Mouse (Mus musculus): ENCODE measurements around the gene Nfkbie. TPM values are rescaled to one million over a fixed set of nuclear protein-coding genes. Genes with fewer than 3 reads are reported as not detected.

Gene Nfkbie
- total and polyA plus RNA-seq, 3 experiments = 78.7 to 136 (median 90.0) TPM

DNA sequence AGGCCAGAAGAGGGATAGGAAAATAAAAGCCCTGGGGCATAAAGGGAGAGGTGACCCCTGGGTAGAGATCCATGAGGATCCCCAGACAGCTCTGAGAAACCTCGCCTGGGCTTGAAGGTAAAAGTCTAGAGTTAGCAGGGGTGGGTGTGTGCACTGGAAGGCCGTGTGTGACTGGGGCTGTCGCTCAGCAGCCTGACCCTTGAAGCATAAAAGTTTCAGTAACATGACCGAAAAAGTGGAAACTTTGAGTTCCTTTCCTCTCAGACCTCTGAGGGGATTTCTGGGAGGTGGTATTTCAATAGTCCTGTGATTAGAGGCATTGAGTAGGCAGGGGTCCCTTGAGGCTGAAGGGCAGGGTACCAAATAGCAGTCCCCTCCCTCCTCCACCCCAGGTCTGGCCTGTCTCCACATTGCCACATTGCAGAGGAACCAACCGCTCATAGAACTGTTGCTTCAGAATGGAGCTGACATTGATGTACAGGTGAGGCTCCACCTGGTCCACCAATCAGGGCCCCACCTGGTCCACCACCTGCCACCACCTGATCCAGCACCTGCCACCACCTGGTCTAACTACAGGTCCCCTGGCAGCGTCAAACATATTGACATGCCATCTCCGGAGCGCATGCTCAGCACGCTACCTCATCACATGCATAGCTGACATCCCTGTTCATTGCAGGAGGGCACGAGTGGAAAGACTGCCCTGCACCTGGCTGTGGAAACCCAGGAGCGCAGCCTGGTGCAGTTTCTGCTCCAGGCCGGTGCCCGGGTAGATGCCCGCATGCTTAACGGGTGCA lies 4.4 kb downstream of the Nfkbie start (continued):
- TF ChIP-seq RAD21 (IDR thresholded peaks at IDR 0.05; ENCODE audit: low read depth, low read length) (no peak), MAX (IDR thresholded peaks at IDR 0.05; ENCODE audit: low read length) (peak; percentile 43; the same call in 1 of the 2 replicates), TCF12 (IDR thresholded peaks at IDR 0.05; ENCODE audit: low read depth, low read length) (peak; percentile 77), MXI1 (IDR thresholded peaks at IDR 0.05; ENCODE audit: low read depth, low read length) (peak; percentile 18; the same call in 1 of the 2 replicates), CHD2 (IDR thresholded peaks at IDR 0.05; ENCODE audit: low read length) (no peak; the same call in 1 of the 2 replicates), MAFK (IDR thresholded peaks at IDR 0.05; ENCODE audit: insufficient replicate concordance, low read length) (0 out of 2 replicates have a peak, but pooled peaks have one; percentile 7), NRF1 (IDR thresholded peaks at IDR 0.05; ENCODE audit: low read depth, low read length) (peak; percentile 78)

DNA sequence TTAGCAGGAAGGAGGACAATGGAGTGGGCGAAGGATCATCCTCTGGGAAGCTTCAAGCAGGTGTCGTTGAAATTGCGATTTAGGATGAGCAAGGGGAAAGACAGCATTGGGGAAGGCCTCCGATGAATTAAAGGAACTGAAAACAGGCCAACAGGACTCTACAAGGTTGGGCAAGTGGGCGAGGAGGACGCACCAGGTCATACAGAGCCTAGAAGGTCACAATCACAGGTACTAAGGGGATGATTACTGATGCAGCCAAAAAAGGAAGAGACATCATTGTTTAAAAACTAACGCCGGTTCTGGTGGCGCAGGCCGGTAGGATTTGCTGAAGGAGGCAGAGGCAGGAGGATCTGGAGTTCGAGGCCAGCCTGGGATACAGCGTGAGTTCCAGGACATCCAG lies 7.7 kb downstream of the Nfkbie start:
- Histone ChIP-seq H3K27ac (ENCODE audit: insufficient read depth, low read depth) (peak overlapping the region; percentile 98), H3K4me2 (ENCODE audit: insufficient read depth, low read depth, poor library complexity, severe bottlenecking) (peak overlapping the region; percentile 17; the same call in 1 of the 2 replicates), H3K27me3 (replicated peaks) (no peaks in the 10 kb centered on the region), H3K36me3 (replicated peaks in 1 of 2; ENCODE audit: control insufficient read depth in 1 of 2, insufficient read depth in 1 of 2, low read length in 1 of 2) (peaks cover 57 to 73% of the 10 kb centered on the region in 2 experiments), H3K79me2 (replicated peaks; ENCODE audit: control insufficient read depth, extremely low read depth, insufficient read depth, poor library complexity, severe bottlenecking) (peaks cover 34% of the 10 kb centered on the region), H3K9ac (ENCODE audit: insufficient read depth, low read depth) (peak overlapping the region; percentile 39; the same call in 1 of the 2 replicates), H3K4me3 (replicated peaks in 1 of 3; ENCODE audit: low read depth in 2 of 3, low read length in 2 of 3, poor library complexity in 1 of 3) (peak overlapping the region in 1 of 3 experiments; percentile 14), H3K4me1 (ENCODE audit: control insufficient read depth in 1 of 2, insufficient read depth in 2 of 2) (peaks cover 34 to 60% of the 10 kb centered on the region in 2 experiments), H3K9me3 (replicated peaks; ENCODE audit: low read length) (no peaks in the 10 kb centered on the region)
- in situ Hi-C loops (cut with MboI; ENCODE audit: low pct_ligation_motif_present, low pct_unique_long_range_greater_than_20kb, low sequenced_read_pairs) = no loop called here
- no peak for DNase-seq (ENCODE audit: extremely low read depth)
- dilution Hi-C loops (cut with MboI; ENCODE audit: extremely low pct_ligation_motif_present, extremely low pct_unique_long_range_greater_than_20kb, low sequenced_read_pairs) = no loop called here
- TF ChIP-seq ETS1 (conservative IDR thresholded peaks at IDR 0.05; ENCODE audit: low read depth, low read length) = peak; percentile 37
- TF ChIP-seq BHLHE40 (IDR thresholded peaks at IDR 0.05; ENCODE audit: low read depth, low read length) = no peak
- no peak for TF ChIP-seq JUND (conservative IDR thresholded peaks at IDR 0.05; ENCODE audit: low read depth, low read length)
- TF ChIP-seq NRF1 (IDR thresholded peaks at IDR 0.05; ENCODE audit: low read depth, low read length) = no peak
- TF ChIP-seq UBTF (IDR thresholded peaks at IDR 0.05; ENCODE audit: low read depth, low read length) = no peak
- no peak for TF ChIP-seq RCOR1 (conservative IDR thresholded peaks at IDR 0.05; ENCODE audit: low read depth, low read length)
- TF ChIP-seq POLR2A (IDR thresholded peaks at IDR 0.05; ENCODE audit: low read depth, low read length) = no peak
- TF ChIP-seq TCF12 (IDR thresholded peaks at IDR 0.05; ENCODE audit: low read depth, low read length) = 0 out of 2 replicates have a peak, but pooled peaks have one; percentile 4
- TF ChIP-seq CHD1 (IDR thresholded peaks at IDR 0.05; ENCODE audit: low read depth, low read length) = no peak
- TF ChIP-seq KAT2A (IDR thresholded peaks at IDR 0.05; ENCODE audit: insufficient replicate concordance, low read length) = no peak
- no peak for TF ChIP-seq ZNF384 (IDR thresholded peaks at IDR 0.05; ENCODE audit: low read depth, low read length)
- TF ChIP-seq ZC3H11A (IDR thresholded peaks at IDR 0.05; ENCODE audit: low read depth, low read length) = no peak
- TF ChIP-seq CHD2 (IDR thresholded peaks at IDR 0.05; ENCODE audit: low read length) = peak; percentile 36; the same call in 1 of the 2 replicates
- no peak for TF ChIP-seq HCFC1 (IDR thresholded peaks at IDR 0.05; ENCODE audit: low read depth, low read length)
- no peak for TF ChIP-seq SIN3A (IDR thresholded peaks at IDR 0.05; ENCODE audit: low read length)
- TF ChIP-seq POLR2AphosphoS2 (IDR thresholded peaks at IDR 0.05; ENCODE audit: low read depth, low read length) = peak; percentile 37; the same call in 1 of the 2 replicates
- no peak for TF ChIP-seq RAD21 (IDR thresholded peaks at IDR 0.05; ENCODE audit: low read depth, low read length)
- TF ChIP-seq USF2 (conservative IDR thresholded peaks at IDR 0.05; ENCODE audit: low read depth, low read length) = 0 out of 2 replicates have a peak, but pooled peaks have one; percentile 3
- TF ChIP-seq PAX5 (IDR thresholded peaks at IDR 0.05; ENCODE audit: low read length) = no peak
- TF ChIP-seq MYC (IDR thresholded peaks at IDR 0.05; ENCODE audit: low read depth, low read length) = no peak
- no peak for TF ChIP-seq E2F4 (IDR thresholded peaks at IDR 0.05; ENCODE audit: insufficient replicate concordance, low read depth, low read length)
- TF ChIP-seq ZMIZ1 (IDR thresholded peaks at IDR 0.05; ENCODE audit: low read depth, low read length) = no peak; the same call in 1 of the 2 replicates
- no peak for TF ChIP-seq MAX (IDR thresholded peaks at IDR 0.05; ENCODE audit: low read length)
- TF ChIP-seq ZKSCAN1 (IDR thresholded peaks at IDR 0.05; ENCODE audit: borderline replicate concordance, low read depth, low read length) = no peak
- peak; percentile 36 for TF ChIP-seq EP300 (IDR thresholded peaks at IDR 0.05; ENCODE audit: low read length)
- TF ChIP-seq MAFK (IDR thresholded peaks at IDR 0.05; ENCODE audit: insufficient replicate concordance, low read length) = no peak
- no peak for TF ChIP-seq USF1 (IDR thresholded peaks at IDR 0.05; ENCODE audit: low read depth, low read length)
- TF ChIP-seq IRF4 (IDR thresholded peaks at IDR 0.05; ENCODE audit: low read depth, low read length) = peak; percentile 76; the same call in 1 of the 2 replicates
- TF ChIP-seq MAZ (IDR thresholded peaks at IDR 0.05; ENCODE audit: low read depth, low read length) = no peak
- TF ChIP-seq ELF1 (IDR thresholded peaks at IDR 0.05; ENCODE audit: low read depth, low read length) = 0 out of 2 replicates have a peak, but pooled peaks have one; percentile 11
- no peak for TF ChIP-seq MXI1 (IDR thresholded peaks at IDR 0.05; ENCODE audit: low read depth, low read length)
- no peak for TF ChIP-seq SMC3 (IDR thresholded peaks at IDR 0.05; ENCODE audit: low read depth, low read length)
- TF ChIP-seq TBP (conservative IDR thresholded peaks at IDR 0.05; ENCODE audit: low read depth, low read length) = no peak
- TF ChIP-seq CTCF (conservative IDR thresholded peaks at IDR 0.05 in 1 of 2, IDR thresholded peaks at IDR 0.05 in 1 of 2; ENCODE audit: low read depth in 2 of 2, low read length in 2 of 2) = no peak

Measured in CH12.LX (cell line).